Mouse (Mus musculus) stomach, postnatal 0 days (tissue): ENCODE data around the gene 7530416G11Rik. TPM values are rescaled to one million over a fixed set of nuclear protein-coding genes. Genes with fewer than 3 reads are reported as not detected.

ENCODE experiments used
- ATAC-seq: fragments of 200-750 bp; cut with Nextera tagmentation; 2 replicates; pipeline ENCODE4 v1.8.0; 2017; ENCODE audit not compliant: low FRiP score, low TSS enrichment
- DNase-seq: peaks from one replicate; pipeline ENCODE4 v3.0.0-alpha.2; 2016; ENCODE audit warnings: low spot score
- H3K27ac ChIP-seq: fragments of 300-500 bp; sonication (generic); replicated peaks from 2 replicates; pipeline ENCODE4 v1.5.1; 2014; ENCODE audit warnings: mild to moderate bottlenecking, control low read depth
- H3K27me3 ChIP-seq: fragments of 300-500 bp; sonication (generic); 2 replicates; pipeline ENCODE4 v1.6.1; 2014; ENCODE audit warnings: low read length; ENCODE audit not compliant: control insufficient read depth, insufficient read depth
- H3K36me3 ChIP-seq: fragments of 300-500 bp; sonication (generic); 2 replicates; pipeline ENCODE4 v1.6.1; 2014; ENCODE audit warnings: low read length, mixed read lengths; ENCODE audit not compliant: control insufficient read depth, insufficient read depth
- H3K4me1 ChIP-seq: fragments of 300-500 bp; sonication (generic); replicated peaks from 2 replicates; pipeline ENCODE4 v1.6.1; 2014; ENCODE audit warnings: antibody characterized with exemption; ENCODE audit not compliant: control insufficient read depth, insufficient read depth
- H3K4me2 ChIP-seq: fragments of 300-500 bp; sonication (generic); replicated peaks from 2 replicates; pipeline ENCODE4 v1.6.1; 2014; ENCODE audit warnings: low read depth, mild to moderate bottlenecking, control low read depth, moderate library complexity
- H3K4me3 ChIP-seq: fragments of 300-500 bp; sonication (generic); 2 replicates; pipeline ENCODE4 v1.5.1; 2014; ENCODE audit warnings: low read depth, low read length, control low read depth
- H3K9ac ChIP-seq: fragments of 300-500 bp; sonication (generic); 2 replicates; pipeline ENCODE4 v1.6.1; 2014; ENCODE audit warnings: mild to moderate bottlenecking, low read length, control low read depth, mixed read lengths
- H3K9me3 ChIP-seq: fragments of 300-500 bp; sonication (generic); 2 replicates; pipeline ENCODE4 v1.6.1; 2016; ENCODE audit warnings: low read length; ENCODE audit not compliant: control insufficient read depth
- CTCF ChIP-seq: IDR thresholded peaks from 2 replicates; pipeline ENCODE4 v1.5.1; 2016; ENCODE audit warnings: antibody characterized with exemption, low read depth, mild to moderate bottlenecking, moderate library complexity
- EP300 ChIP-seq: optimal IDR thresholded peaks from 2 replicates; pipeline ENCODE3; 2016; ENCODE audit warnings: antibody characterized with exemption
- WGBS: fragments of 180-500 bp; shearing (Covaris S2); extraction: QIAGEN DNeasy Blood & Tissue Kit; methylation state at CpG from one replicate; pipeline ENCODE4 v1.1.7; 2014; 5-methylcytosine and 5-hydroxymethylcytosine counted together
- polyA plus RNA-seq: library from polyadenylated mRNA; unstranded; fragments of >200 nt; fragmentation: Nextera tagmentation; extraction: Ambion mirVana; gene quantifications from 2 replicates; pipeline ENCODE4 v1.2.1, GENCODE M21; 2015

7530416G11Rik gene
- polyA plus RNA-seq, 1 experiment from 2014 or later, result not detected

- Histone ChIP-seq H3K27me3 (no peaks in the 10 kb centered on the region), H3K27ac (no peak overlapping the region), H3K9me3 (no peaks in the 10 kb centered on the region), H3K4me1 (no peaks in the 10 kb centered on the region), H3K9ac (no peak overlapping the region), H3K4me3 (no peak overlapping the region), H3K4me2 (no peak overlapping the region), H3K36me3 (no peaks in the 10 kb centered on the region)
- 68% methylated on average over 32 of the region's 32 CpGs for WGBS
- DNase-seq (peak; percentile 63), ATAC-seq (peak; percentile 54; the same call in 1 of the 2 replicates)
- TF ChIP-seq EP300, result no peak
- no peak for TF ChIP-seq CTCF
Observed at GRCm38 (mm10) chr15:85507370-85508014, 4.5 kb upstream of the 7530416G11Rik start.

- TF ChIP-seq CTCF (no peak), EP300 (no peak)
- Histone ChIP-seq H3K4me1 (no peaks in the 10 kb centered on the region), H3K4me3 (no peak overlapping the region), H3K27ac (no peak overlapping the region), H3K36me3 (no peaks in the 10 kb centered on the region), H3K9me3 (no peaks in the 10 kb centered on the region), H3K4me2 (no peak overlapping the region), H3K9ac (no peak overlapping the region), H3K27me3 (no peaks in the 10 kb centered on the region)
- no peak for ATAC-seq
- DNase-seq, result no peak
- WGBS, result 50% methylated on average over 1 of the region's 1 CpGs
Observed at GRCm38 (mm10) chr15:85506680-85507079, 3.7 kb upstream of the 7530416G11Rik start.

GRCm38 (mm10) chr15:85505118-85505925, 2.3 kb upstream of the 7530416G11Rik start:
- WGBS, result 54% methylated on average over 14 of the region's 14 CpGs
- ATAC-seq, result peak; percentile 52
- DNase-seq, result no peak
- Histone ChIP-seq H3K36me3 (no peaks in the 10 kb centered on the region), H3K27me3 (no peaks in the 10 kb centered on the region), H3K27ac (no peak overlapping the region), H3K4me2 (no peak overlapping the region), H3K9ac (no peak overlapping the region), H3K9me3 (no peaks in the 10 kb centered on the region), H3K4me1 (no peaks in the 10 kb centered on the region), H3K4me3 (no peak overlapping the region)
- TF ChIP-seq CTCF (no peak), EP300 (no peak)

GRCm38 (mm10) chr15:85500267-85500666, 2.8 kb downstream of the 7530416G11Rik start:
- no peaks in the 10 kb centered on the region for H3K36me3 ChIP-seq
- no peak overlapping the region for H3K4me2 ChIP-seq
- DNase-seq (no peak), ATAC-seq (no peak)
- H3K27ac ChIP-seq, result no peak overlapping the region
- H3K9ac ChIP-seq, result no peak overlapping the region
- TF ChIP-seq CTCF, result no peak
- no peak for TF ChIP-seq EP300
- WGBS, result 82% methylated on average over 10 of the region's 10 CpGs
- H3K27me3 ChIP-seq, result no peaks in the 10 kb centered on the region
- H3K4me1 ChIP-seq, result no peaks in the 10 kb centered on the region
- no peak overlapping the region for H3K4me3 ChIP-seq
- H3K9me3 ChIP-seq, result no peaks in the 10 kb centered on the region

- no peak for DNase-seq
Observed at GRCm38 (mm10) chr15:85497981-85498475, 5.0 kb downstream of the 7530416G11Rik start.

GRCm38 (mm10) chr15:85497548-85497947, 5.5 kb downstream of the 7530416G11Rik start:
- Histone ChIP-seq H3K9me3 (no peaks in the 10 kb centered on the region), H3K27ac (no peak overlapping the region), H3K9ac (no peak overlapping the region), H3K4me2 (no peak overlapping the region), H3K4me3 (no peak overlapping the region), H3K27me3 (no peaks in the 10 kb centered on the region), H3K36me3 (no peaks in the 10 kb centered on the region), H3K4me1 (no peaks in the 10 kb centered on the region)
- TF ChIP-seq CTCF (no peak), EP300 (no peak)
- ATAC-seq (no peak), DNase-seq (no peak)
- 84% methylated on average over 4 of the region's 4 CpGs for WGBS

More at GRCm38 (mm10) chr15:85497981-85498475, 5.0 kb downstream of the 7530416G11Rik start:
- Histone ChIP-seq H3K4me2 (no peak overlapping the region), H3K9me3 (no peaks in the 10 kb centered on the region), H3K9ac (no peak overlapping the region), H3K27me3 (no peaks in the 10 kb centered on the region), H3K36me3 (no peaks in the 10 kb centered on the region), H3K27ac (no peak overlapping the region), H3K4me1 (no peaks in the 10 kb centered on the region), H3K4me3 (no peak overlapping the region)
- TF ChIP-seq CTCF (no peak), EP300 (no peak)
- no peak for ATAC-seq
- 51% methylated on average over 10 of the region's 10 CpGs for WGBS
